In genomic region chr10:17023571-17024293, GRCm38 (mm10) we compare ENCODE assay signal across 8 mouse cellular contexts.
DNase-seq lines count a peak whose midpoint lies in the region; ATAC-seq lines count a peak whose summit lies in the region.

No protein-coding gene starts in this region.

- no peak overlapping the region for H3K4me2 ChIP-seq in forebrain, embryonic 11.5 days (ENCODE audit: low read depth, low read length, severe bottlenecking)

- H3K27me3 ChIP-seq in forebrain, embryonic 11.5 days (ENCODE audit: control insufficient read depth, insufficient read depth, low read length), result no peaks in the 10 kb centered on the region

- H3K9me3 ChIP-seq in forebrain, embryonic 11.5 days (ENCODE audit: control insufficient read depth, low read length), result no peaks in the 10 kb centered on the region

- no peak overlapping the region for H3K4me3 ChIP-seq in forebrain, embryonic 11.5 days (ENCODE audit: low read depth, low read length)

- H3K4me1 ChIP-seq in forebrain, embryonic 11.5 days (replicated peaks; ENCODE audit: control insufficient read depth, insufficient read depth, low read length), result no peaks in the 10 kb centered on the region; the same call in 1 of the 2 replicates

- no peak overlapping the region for H3K27ac ChIP-seq in forebrain, embryonic 11.5 days (ENCODE audit: low read depth, low read length)

- intact Hi-C loops in left cerebral cortex, postnatal 14 days (cut with DNase I), result no loop called here

- ATAC-seq in forebrain, embryonic 11.5 days (replicated peaks; ENCODE audit: low FRiP score), result peak; percentile 79

- no peaks in the 10 kb centered on the region for H3K36me3 ChIP-seq in forebrain, embryonic 11.5 days (ENCODE audit: control insufficient read depth, insufficient read depth, low read length)

- DNase-seq in left cerebral cortex, adult 18-20 months (ENCODE audit: low spot score in 2 of 2), result peak; percentile 14 to 19
- no peak for DNase-seq in left cerebral cortex, adult 11 months (ENCODE audit: low spot score)
- DNase-seq in forebrain, embryonic 11.5 days (ENCODE audit: low spot score), result peak; percentile 61
- DNase-seq in left cerebral cortex, postnatal 14 days (ENCODE audit: low spot score in 2 of 2), result peak; percentile 22 to 25
- DNase-seq in spleen, postnatal 10 days (ENCODE audit: low spot score in 2 of 2), result no peak
- DNase-seq in thymus, adult 18-20 months, result no peak
- DNase-seq in lung, postnatal 36 days, result no peak
- no peak for DNase-seq in gastrocnemius, postnatal 25 days

- WGBS in forebrain, embryonic 11.5 days, result 46% methylated on average over 13 of the region's 13 CpGs

- no peak overlapping the region for H3K9ac ChIP-seq in forebrain, embryonic 11.5 days (ENCODE audit: low read length)

Comparison
In these comparisons a context has a peak if more than half of its experiments do, and no peak if none do; other contexts are left out.
1. DNase-seq: peak in left cerebral cortex, adult 18-20 months (2 of 2), forebrain, embryonic 11.5 days (single experiment) and left cerebral cortex, postnatal 14 days (2 of 2); none in left cerebral cortex, adult 11 months (single experiment), spleen, postnatal 10 days (0 of 2), thymus, adult 18-20 months (0 of 2), lung, postnatal 36 days (single experiment) and gastrocnemius, postnatal 25 days (single experiment).